Mouse (Mus musculus) cerebellum, adult 2 months (tissue): ENCODE measurements around the gene Prtg.

ENCODE experiments used
- CTCF ChIP-seq: fragments of 200-500 bp; IDR thresholded peaks from 2 replicates; pipeline ENCODE4 v1.5.1; 2011; ENCODE audit warnings: low read depth, mild to moderate bottlenecking, control low read depth, low read length, moderate library complexity, borderline replicate concordance; ENCODE audit not compliant: insufficient read depth
- POLR2A ChIP-seq: fragments of 200-500 bp; IDR thresholded peaks from 2 replicates; pipeline ENCODE4 v1.6.1; 2011; ENCODE audit warnings: low read length, control low read depth, borderline replicate concordance; ENCODE audit not compliant: insufficient read depth

DNA sequence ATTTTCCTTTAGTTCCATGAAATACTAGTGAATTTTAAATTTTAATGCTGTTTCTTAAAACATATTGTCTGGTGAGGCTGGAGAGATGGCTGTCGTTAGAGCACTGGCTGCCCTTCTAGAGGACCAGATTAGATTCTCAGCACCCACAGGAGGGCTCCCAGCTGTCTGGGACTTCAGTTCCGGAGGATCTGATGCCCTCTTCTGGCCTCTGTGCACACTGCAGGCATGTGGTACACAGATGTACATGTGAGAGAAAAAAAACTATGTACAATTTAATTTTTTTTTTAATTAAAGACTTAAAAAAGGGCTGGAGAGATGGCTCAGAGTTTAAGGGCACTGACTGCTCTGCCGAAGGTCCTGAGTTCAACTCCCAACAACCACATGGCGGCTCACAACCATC is 128.6 kb downstream of the Prtg start:
- TF ChIP-seq CTCF (no peak), POLR2A (no peak)
